Mouse (Mus musculus): ENCODE measurements around the gene Cys1.

GRCm38 (mm10) chr12:24619436-24619835 lies 62.2 kb downstream of the Cys1 start:
- TF ChIP-seq CTCF (IDR thresholded peaks at IDR 0.05; ENCODE audit: low read depth, low read length) (no peak), GATA1 (IDR thresholded peaks at IDR 0.05; ENCODE audit: borderline replicate concordance, low read length) (no peak)

All from G1E (cell line).